Mouse (Mus musculus): ENCODE measurements around the gene Phldb2.

The Phldb2 gene

DNA sequence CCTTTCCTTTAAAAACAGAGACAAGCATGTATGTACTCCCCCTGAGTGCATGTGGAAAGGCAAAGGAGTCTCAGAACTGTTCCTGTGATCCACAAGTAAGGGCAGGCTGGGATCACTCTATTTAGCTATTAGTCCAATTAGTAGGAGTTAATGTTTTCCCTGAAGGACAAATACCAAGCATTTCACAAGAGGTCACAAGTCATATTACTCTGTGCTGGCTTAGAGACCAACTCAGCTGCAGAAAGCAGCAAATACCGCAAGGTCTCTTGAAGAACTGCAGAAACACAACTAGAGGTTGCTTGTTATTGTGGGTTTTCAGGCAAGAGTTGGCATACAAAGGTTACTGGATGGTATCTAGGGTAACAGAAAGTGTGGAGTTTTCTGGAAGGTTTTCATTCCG, 59.6 kb downstream of the Phldb2 start:
- no peak for DNase-seq (ENCODE audit: low spot score in 2 of 2)

DNA sequence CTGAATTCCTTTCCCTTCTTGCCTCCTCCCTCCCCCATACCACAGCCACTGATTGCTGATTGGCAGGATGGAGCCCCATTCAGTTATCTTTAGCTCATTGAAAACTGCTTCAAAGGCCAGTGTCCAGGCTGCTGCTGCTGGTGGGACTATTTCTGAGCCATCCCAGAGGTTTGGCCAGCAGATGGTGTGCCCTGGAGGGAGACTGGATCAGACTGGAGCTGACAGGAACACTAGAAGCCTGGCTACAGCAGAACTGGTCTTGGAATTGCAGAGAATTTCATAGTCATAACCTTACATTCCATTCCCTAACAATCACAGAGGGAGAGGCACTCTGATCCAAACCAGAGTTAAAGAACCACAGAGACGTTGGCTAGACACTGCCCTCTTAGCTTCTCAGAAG, 60.5 kb downstream of the Phldb2 start:
- no peak for DNase-seq (ENCODE audit: low spot score in 2 of 2)

DNA sequence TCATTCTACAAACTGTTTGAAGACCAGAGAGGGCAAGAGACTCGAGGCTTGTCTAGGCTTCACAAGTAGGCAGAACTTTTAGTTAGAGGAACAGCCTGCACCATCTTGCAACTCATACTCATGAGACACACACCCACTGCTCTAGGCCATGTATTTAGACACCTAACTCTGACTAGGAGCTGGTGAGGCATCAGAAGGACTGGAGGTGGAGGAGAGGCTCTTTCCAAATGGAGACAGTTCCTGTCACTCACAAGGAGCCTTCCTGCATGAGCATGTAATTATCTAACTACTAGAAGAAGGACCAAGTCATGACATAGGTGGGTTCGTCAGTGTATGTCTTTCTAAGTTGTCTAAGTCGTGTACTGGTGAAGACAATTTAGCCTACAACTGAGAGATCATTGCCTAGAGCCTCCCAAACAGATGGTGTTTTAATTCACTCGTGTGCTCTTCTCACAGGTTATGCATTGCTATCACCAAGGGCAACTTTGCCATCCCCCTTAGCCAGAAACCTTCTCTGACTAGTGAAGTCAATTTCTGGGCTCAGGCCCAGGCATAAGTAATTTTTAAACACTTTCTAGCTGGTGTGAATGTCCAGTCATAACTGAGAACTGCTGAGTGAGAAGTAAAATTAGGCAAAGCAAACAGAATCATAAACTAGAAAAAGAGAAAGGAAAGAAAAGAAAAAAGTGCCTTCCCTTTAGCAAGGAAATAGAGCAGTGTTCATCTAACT, 62.8 kb downstream of the Phldb2 start:
- DNase-seq (ENCODE audit: low spot score in 2 of 2): no peak

DNA sequence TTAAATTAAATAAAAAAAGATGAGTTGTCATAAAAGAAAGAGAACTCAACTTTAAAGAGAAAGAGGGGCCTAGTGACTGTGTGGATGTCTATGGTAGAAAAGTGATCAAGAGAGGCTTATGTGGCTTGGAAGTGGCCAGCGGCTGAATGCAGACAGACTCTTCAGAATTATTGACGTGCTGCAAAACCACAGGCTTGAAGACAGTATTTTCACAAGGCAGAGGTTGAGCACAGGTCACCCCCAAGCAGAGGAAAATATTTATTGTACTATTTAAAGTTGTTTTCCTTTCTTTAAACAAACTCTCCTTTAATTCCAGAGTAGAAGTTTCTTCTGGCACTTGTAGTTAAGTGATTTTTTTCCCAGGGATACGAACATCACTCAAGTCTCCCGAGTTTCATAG, 63.8 kb downstream of the Phldb2 start:
- no peak for DNase-seq (ENCODE audit: low spot score in 2 of 2)

DNA sequence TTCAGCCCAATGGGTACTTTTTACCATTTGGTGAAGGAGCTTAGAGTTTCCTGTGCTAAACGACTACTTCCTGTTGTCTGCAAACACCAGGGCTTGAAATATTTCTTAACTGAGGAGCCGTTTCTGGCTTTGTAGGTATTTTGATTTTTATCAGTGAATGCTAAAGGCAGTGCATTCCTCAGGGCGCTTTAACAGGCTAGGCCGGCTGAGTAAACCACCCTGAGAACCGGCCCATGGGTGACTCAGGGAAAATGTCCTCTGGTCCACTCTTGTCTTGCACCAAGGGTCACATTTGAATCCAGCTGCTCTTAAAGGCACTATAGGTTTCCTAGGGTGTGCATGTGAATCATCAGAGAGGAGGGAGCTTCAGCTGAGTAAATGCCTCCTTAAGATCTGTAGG, 66.8 kb downstream of the Phldb2 start:
- no peak for DNase-seq (ENCODE audit: low spot score in 2 of 2)

DNA sequence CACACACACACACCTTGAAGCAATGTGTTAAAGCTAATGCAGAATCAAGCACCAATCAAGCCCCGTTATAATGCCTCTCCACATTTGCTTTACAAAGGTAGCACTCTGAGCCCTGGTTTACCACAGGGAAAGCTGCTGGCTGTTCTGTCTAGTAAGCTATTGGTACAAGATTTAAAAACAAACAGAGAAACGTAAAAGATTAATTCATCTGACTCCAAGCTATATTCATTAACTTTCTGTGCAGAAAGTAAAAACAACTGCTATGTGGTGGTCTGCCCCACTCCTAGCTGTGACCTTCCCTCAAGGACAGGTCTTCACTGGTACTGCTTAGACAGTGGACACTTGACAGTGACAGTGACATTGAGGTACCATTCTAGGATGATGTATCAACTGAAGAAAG, 69.2 kb downstream of the Phldb2 start:
- no peak for DNase-seq (ENCODE audit: low spot score in 2 of 2)

DNA sequence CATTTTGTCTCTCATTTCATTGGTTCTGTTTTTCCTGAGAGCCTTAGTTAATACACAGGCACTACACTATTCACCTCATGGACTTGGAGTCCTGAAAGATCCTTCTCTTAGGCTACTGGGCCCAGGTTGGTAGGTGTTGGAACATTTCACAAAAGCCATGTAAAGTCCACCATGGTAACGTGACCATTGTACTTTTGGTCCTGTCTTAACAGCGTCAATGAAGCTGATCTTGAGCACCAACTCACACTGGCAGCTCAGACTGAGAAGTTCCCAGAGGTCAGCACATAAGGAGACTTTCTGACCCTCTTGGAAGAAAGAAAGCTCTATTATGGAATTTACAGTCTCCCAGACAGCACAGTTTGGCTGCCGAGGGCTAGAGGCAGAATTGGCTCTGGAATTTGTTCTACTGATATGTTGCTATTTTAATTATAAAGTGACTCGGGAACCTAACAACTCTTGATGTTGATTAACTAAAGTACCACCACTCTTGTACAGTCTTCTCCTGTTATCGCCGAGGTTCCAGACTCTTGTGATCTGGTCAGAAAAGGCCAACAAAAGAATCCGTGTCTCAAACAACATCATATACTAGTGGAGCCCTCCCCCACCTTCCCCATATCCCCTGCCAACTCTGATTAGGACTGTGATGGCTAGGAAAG, 72.1 kb downstream of the Phldb2 start:
- DNase-seq (ENCODE audit: low spot score in 2 of 2): no peak

DNA sequence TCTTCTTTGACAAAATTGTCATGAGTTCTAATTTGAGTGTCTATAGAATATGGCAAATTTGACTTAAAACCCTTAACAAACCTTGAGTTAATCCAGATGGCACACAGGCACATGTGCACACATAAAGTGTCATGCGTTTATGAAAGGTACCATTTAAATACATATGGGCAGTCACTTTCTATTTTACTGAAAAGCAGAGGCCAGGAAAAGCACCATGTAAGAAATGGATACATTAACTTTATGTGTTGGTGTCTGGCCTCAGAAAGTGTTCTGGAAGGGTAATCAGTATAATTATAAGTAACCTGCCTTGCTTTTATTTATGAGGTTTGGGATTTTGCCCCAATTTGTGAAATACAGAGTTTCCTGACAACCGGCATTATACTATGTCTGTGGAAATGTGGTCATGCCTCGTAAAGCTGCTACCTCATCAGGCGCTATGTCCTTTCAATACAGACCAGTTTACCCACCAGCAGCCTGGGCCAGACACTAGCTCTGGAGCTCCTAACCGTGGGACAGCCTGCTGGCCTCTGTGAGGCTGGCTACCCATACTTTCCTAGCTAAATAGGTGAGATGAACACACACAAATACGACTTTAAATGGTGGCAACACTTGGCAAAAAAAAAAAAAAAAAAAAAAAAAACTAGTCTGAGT, 73.2 kb downstream of the Phldb2 start:
- no peak for DNase-seq (ENCODE audit: low spot score in 2 of 2)

DNA sequence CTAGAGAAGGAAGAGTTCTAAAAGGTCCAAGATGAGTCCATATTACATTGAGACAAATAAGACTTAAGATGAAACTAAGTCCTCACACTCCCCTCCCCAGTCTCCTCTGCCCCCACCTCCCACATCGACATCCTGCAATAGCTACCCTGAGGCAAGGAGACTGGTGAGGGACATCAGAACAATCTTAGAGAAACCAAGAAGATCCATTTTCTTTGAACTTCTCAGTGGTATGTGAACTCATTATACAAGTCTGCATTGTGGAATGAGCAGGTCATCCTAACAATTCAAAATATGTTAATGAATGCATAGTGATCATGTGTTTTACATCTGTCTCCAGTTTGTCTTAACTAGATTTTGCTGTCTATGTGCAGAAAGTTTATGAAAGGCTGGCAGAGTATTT, 75.7 kb downstream of the Phldb2 start:
- no peak for DNase-seq (ENCODE audit: low spot score in 2 of 2)

DNA sequence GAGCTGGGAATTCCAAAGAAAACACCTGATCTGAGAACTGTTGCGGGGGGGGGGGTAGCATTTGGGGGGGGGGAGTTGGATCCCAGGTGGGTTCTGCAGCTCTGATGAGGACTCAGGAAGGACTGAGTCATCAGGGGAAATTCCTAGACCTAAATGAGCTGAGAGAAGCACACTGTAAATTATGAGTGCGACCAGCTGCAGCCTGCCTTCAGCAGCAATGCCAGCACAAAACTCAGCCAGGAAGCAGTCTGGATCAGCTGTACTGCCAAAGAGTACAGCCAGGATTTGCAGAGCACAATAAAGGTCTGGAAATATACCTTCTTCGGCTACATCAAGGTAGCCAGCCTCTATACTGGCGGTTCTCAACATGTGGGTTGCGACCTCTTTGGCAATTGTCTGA, 76.2 kb downstream of the Phldb2 start:
- no peak for DNase-seq (ENCODE audit: low spot score in 2 of 2)

DNA sequence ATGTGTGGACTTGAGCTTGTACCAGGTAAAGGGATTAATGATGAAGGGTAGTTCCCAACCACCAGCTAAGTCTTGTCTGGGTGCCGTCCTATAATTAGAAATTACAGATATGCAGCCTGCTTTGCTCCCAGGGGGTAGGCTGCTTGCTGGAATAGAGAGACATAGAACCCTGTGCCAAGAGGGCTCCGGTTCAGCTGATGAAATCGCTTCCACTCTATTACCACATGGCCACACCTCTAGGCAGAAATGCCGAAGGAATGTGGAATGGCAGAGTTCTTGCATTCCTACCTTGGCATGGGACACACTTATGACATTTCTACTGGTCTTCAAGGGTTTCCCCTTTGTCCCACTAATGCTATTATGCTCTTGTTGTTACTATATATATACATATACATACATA, 80.0 kb downstream of the Phldb2 start:
- no peak for DNase-seq (ENCODE audit: low spot score in 2 of 2)

DNA sequence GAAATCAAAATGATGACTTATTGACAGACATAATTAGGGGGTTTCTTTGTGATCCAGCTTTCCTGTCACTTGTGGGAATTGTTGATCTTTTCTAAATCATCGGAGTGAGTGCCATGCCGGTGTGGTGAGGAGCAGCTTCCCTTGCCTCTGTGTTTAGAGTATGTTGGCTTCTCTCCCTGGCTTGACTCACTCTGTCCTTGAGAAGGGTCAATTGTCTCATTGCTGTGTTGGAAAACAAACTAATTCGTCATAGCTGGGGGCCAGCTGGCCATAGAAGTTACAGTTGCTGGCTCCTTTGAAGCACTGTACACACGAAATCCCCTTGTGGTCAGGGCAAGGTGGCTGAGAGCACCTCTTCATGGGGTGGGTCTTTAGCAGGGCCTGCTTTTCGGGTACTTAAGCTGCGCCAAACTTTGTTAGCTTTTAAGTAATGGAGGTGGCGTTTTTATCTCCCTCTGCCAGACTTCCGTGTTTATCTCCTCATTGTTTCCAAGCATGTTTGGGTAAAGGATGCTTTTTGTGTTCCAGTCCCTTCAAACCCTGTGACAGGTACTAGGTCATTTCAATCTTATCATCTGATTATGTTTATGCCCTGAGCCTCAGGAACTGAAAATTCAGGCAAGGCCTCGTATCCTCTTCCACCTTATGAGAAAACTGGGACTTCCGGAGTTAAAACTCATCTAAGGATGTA, 82.0 kb downstream of the Phldb2 start:
- no peak for DNase-seq (ENCODE audit: low spot score in 2 of 2)

DNA sequence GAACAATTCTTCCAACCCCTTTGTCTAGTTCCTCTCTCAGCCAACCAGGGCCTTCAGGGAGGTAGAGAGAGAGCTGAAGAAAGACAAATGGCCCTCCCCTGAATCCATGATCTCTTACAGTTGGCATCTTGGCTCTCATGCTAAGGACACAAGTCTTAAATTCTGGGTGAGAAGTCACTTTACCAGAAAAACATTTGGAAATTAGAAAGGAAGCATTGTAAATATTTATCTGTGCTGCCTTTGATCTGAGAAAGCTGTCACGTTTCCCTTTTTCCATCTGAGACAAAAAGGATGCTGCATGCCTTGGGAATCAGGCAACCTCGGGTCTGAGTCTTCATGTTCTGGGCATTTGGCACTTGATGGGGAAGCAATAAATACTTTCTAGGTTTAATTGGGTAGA, 82.7 kb downstream of the Phldb2 start:
- no peak for DNase-seq (ENCODE audit: low spot score in 2 of 2)

DNA sequence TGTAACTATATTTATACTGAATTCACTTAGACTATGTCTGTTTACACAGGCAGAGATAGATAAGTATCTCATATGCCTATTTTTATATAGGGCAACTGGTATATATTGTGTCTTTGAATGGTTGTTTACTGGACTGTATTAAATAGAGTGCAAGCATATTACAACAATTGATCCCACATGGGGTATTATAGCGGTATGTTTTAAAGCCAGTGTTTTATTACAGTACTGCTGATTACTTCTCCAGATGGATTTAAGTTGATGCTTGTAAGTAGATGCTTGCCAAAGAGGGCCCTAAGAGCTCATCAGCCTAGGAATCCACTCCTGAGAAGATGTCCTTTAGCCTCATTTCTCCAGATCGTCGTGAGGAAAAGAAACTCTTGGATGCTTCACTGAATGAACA, 84.4 kb downstream of the Phldb2 start:
- DNase-seq (ENCODE audit: low spot score in 2 of 2): no peak

DNA sequence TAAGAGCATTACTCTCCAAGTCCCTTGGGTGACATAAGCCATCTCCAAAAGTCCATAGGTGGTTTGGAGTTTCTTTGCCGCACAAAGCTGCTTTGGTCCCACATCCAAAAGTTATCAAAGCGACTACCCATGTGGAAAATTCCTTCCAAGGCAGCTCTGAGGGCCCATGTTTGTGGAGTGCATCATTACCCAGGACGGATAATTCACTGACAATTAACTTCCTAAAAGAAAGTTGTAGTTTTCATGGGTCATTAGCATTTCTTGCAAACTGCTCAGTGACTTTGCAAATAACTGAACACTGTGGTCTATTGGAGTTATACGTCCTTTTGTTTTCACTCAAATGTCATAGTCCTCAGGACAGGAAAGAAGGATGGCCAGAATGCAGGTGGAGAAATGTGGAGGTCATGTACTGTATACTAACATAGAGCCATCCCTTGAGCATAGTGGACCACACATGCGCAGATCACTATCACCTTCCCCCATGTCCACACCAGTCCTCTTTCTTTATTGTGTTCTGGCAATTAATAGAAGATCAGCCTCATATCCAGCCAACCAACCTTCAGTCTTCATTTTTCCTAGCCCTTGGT, 96.0 kb downstream of the Phldb2 start:
- no peak for DNase-seq (ENCODE audit: low spot score in 2 of 2)

DNA sequence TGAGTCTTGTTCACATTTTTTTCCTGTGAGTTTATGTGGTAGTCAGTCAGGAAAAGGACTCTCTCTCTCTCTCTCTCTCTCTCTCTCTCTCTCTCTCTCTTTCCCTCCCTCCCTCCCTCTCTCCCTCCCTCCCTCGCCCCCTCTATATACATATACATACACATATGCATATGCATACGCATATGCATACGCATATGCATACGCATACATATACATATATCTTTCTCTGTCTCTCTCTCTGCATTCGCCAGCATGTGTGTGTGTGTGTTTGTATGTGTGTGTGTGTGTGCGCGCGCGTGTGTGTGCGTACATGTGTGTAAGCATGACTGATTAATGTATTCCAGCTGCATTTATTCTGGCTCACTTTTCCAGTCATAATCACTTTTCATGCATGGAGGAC, 98.9 kb downstream of the Phldb2 start:
- DNase-seq (ENCODE audit: low spot score in 2 of 2): no peak

DNA sequence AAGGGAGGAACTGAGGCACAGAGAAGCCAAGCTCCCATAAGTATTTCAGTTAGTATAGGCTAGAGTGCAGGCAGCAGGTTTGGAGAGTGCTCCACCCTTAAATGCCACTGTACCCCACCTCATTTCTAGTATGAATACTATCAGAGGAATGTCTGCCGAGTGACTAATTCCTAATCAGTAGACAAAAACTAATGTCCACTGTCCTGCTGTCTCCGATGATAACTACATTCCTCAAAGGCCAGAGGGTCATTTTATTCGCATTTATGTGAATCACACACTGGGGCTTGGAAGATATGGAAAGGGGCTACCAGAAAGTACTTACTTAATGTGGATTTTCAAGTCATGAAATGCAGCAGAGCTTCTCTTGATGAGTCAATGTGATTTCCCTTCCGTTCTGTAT, 104.4 kb downstream of the Phldb2 start:
- DNase-seq (ENCODE audit: low spot score in 2 of 2): no peak

DNA sequence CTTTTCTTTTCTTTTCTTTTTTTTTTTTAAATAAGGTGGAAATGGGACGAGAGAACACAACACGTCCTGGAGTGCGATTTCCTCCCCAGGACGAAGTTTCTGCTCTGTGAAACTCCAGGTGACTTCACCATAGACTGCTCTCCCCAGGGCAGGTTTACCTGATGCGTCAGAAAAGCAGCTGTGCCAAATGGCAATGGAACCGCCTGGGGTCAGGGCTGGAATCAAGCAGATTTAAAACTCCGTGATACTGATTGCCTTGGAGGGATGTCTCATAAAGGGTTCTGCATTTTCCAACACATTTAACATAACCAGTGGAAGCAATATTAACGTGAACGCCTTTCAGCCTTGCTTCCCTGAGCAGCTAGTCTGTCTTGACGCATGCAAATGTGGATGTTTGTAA, 108.5 kb downstream of the Phldb2 start:
- DNase-seq (ENCODE audit: low spot score in 2 of 2): no peak

DNA sequence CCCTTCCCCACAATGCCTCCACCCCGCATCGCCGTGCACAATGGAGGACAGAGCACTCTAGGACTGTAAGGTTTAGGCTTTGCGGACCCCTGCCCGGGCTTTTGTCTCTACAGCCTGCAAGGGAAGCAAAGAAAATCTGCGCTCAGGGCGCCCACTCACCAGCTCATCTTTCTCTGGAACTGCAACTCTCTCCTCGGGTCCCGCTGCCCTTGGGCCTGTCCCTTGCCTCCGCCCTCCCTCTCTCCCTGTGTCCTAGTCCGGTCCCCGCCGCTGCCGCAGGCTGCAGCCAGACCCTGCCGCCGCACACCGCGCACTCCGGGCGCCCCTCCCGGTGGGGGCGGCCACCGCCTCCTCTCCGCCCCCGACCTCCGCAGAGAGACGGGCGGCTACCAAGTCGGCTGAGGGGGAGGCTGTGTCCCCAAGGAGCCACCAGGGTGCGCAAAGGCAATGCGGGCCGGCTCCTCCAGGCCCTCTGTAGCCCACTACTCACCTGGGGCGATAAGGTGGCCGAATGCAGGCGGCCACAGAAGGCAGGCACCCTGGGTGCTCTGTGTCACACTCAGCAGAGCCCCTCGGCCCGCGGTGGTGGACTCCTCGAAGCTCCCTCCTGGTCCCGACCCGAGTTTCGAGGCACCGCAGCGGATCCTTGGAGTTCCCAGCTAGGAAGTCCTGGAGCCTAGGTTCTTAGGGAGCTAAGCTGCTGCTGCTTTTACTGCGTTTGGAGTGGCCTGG, 109.2 kb downstream of the Phldb2 start:
- peak in 1 of 2 experiments; percentile 8 for DNase-seq (ENCODE audit: low spot score in 2 of 2)

DNA sequence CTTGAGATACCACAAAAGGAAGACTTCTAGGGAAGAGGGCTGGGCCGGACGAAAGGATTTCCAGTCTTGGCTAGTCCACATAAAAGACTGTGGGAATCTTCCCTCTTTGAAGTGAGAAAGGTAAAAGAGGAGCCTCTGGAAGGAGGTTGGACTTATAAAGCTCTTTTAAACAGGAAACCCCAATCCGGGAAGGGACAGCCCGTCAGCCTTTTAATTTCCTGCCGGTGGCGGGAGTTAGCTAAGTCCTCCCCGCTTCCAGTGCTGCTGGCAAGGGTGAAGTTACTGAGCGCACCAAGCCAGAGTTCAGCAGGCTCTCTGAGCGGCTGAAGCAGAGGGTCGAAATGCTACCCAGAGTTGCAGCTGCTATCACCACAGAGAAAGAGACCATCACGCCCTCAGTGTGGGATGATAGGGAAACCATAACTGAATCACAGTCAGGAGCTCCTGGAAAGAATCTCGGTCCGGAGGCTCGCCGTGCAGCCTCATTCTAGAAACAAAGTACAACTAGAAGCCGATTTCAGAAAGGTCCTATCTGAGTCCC, 110.0 kb downstream of the Phldb2 start:
- DNase-seq (ENCODE audit: low spot score in 2 of 2): no peak

DNA sequence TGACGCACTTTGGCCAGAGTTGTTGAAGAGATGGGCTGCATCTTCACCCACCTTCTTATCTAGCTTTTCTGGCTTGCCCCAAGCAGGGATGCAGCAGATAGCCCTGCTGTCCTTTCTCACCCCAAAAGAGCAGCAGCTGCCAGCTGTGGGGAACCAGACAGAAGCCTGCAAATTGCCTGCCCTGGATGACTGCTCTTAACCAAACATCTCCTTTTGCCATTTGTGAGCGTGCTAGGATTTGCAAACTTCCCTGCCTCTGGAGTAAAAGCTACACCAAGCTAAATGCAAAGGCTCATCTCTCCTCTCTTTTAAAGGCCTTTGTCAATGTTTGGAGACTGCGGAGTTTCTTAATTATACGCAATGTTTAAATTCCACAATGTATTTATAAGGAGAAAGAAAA, 111.0 kb downstream of the Phldb2 start:
- no peak for DNase-seq (ENCODE audit: low spot score in 2 of 2)
